Mouse (Mus musculus) ES-Bruce4 (cell line): ENCODE measurements around the gene Csmd2.

Source experiments
- CTCF ChIP-seq: IDR thresholded peaks from one replicate; pipeline ENCODE4 v1.8.1; 2011; ENCODE audit warnings: low read depth, low read length
- POLR2A ChIP-seq: IDR thresholded peaks from one replicate; pipeline ENCODE4 v1.8.1; 2011; ENCODE audit warnings: low read length; ENCODE audit not compliant: insufficient read depth

DNA sequence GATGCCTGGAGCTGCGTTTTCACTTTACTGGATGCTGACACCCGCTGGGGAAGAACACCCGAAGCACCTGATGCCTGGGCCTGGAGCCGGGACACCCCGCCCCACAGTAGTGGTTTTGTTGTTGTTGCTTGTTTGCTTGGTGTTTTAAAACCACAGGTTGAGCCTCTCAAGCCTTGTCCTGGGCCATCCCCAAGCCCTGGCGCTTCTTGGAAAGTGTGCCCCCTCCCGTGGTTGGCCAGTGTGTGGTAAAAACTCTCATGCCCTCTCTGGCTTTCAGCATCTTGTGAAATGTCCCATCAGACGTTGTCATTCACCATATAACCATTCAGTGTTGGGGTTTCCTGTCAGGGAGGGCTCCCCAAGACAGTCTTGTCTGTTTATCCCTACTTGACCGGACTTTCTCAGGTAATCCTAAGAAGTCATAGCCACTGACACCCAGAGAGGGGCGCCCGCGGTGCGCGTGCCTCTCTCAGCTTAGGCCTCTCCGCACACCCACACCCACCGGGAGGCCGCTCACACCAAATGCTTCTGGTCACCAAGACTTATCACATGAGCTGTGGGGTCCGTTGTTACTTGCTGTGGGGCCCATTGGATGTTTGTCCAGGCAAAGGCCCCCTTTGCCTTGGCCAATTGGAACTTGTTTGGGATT is 1.8 kb downstream of the Csmd2 start:
- TF ChIP-seq CTCF, result no peak
- TF ChIP-seq POLR2A, result no peak
